Mouse (Mus musculus) bone marrow, adult 2 months (tissue): ENCODE results near the gene Gm7138. TPM values are rescaled to one million over a fixed set of nuclear protein-coding genes. Genes with fewer than 3 reads are reported as not detected.
"Not testable (repeated sequence)": the region's sequence is repeated elsewhere in the genome, so short reads cannot be mapped to it uniquely, and the experiment has no call there.

Source experiments
- H3K27ac ChIP-seq: fragments of 200-500 bp; 2 replicates; pipeline ENCODE4 v1.5.1; 2012; ENCODE audit warnings: low read depth, mild to moderate bottlenecking, control low read depth, inconsistent platforms, low read length; ENCODE audit not compliant: control insufficient read depth, poor library complexity, insufficient read depth
- H3K4me1 ChIP-seq: fragments of 200-500 bp; 2 replicates; pipeline ENCODE4 v1.6.1; 2011; ENCODE audit warnings: low read length; ENCODE audit not compliant: control insufficient read depth, insufficient read depth
- H3K4me3 ChIP-seq: fragments of 200-500 bp; replicated peaks from 2 replicates; pipeline ENCODE3; 2011; ENCODE audit warnings: mild to moderate bottlenecking, low read depth, low read length, control low read depth; ENCODE audit not compliant: control insufficient read depth
- CTCF ChIP-seq: fragments of 200-500 bp; IDR thresholded peaks from 2 replicates; pipeline ENCODE4 v1.5.1; 2011; ENCODE audit warnings: low read length, control low read depth; ENCODE audit not compliant: control insufficient read depth, insufficient read depth
- POLR2A ChIP-seq: fragments of 200-500 bp; IDR thresholded peaks from 2 replicates; pipeline ENCODE4 v1.6.1; 2011; ENCODE audit warnings: low read depth, mild to moderate bottlenecking, control low read depth, low read length, borderline replicate concordance; ENCODE audit not compliant: control insufficient read depth
- WGBS: fragments of 180-500 bp; shearing (Covaris S2); methylation state at CpG from one replicate; pipeline ENCODE4 v1.1.7; 2018; 5-methylcytosine and 5-hydroxymethylcytosine counted together
- polyA plus RNA-seq: library from polyadenylated mRNA; stranded (reverse); fragments of >200 nt; gene quantifications from 2 replicates; pipeline ENCODE4 v1.2.4, GENCODE M21; 2011; ENCODE audit warnings: low replicate concordance; ENCODE audit not compliant: missing spikeins, insufficient read depth, insufficient read length

The Gm7138 gene
- polyA plus RNA-seq, 1 experiment, result not detected

GRCm38 (mm10) chr10:77753448-77753847 is 23.3 kb downstream of the Gm7138 start:
- TF ChIP-seq CTCF (no peak), POLR2A (no peak)
- no peaks in the 10 kb centered on the region for H3K4me1 ChIP-seq
- no peak overlapping the region for H3K4me3 ChIP-seq
- H3K27ac ChIP-seq, result no peak overlapping the region

DNA sequence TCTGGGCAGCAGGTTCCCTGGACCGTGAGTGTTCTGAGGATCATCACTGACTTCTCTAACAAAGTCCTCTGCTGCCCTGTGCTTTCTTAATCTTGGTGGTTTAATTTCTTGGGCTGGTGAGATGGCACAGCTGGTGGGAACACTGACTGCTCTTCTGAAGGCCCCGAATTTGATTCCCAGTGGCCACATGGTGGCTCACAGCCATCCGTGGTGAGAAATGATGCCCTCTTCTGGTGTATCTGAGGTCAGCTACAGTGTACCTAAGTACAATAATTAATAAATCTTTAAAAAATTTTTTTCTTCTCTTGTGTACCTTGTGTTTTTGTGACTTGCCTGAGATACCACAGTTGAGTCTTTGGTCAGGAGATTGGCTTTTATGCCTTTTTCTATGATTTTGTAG is 24.4 kb downstream of the Gm7138 start:
- H3K27ac ChIP-seq, H3K4me3 ChIP-seq, H3K4me1 ChIP-seq: not testable (repeated sequence)
- 52% methylated on average over 3 of the region's 3 CpGs for WGBS

GRCm38 (mm10) chr10:77751254-77751653 is 25.5 kb downstream of the Gm7138 start, which contains the start of gene Gm9736:
Gene Gm9736 (minus strand): TSS chr10:77751354.
- 58% methylated on average over 1 of the region's 1 CpGs for WGBS
- H3K4me1 ChIP-seq, H3K27ac ChIP-seq, H3K4me3 ChIP-seq: not testable (repeated sequence)

DNA sequence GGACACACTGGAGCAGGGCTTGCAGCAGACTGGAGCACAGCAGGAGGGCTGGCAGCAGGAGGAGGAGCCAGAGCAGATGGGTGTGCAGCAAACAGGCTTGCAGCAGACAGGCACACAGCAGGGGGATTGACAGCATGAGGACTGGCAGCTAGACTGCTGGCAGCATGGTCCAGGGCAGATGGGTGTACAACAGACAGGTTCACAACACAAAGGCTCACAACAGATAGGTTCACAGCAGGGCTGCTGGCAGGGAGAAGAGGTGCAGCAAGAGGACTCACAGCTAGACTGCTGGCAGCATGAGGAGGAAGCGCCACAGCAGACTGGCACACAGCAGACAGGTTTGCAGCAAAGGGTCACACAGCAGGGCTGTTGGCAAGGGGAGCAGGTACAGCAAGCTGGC is 26.1 kb downstream of the Gm7138 start:
- H3K4me1 ChIP-seq, H3K4me3 ChIP-seq, H3K27ac ChIP-seq: not testable (repeated sequence)
- WGBS, result 75% methylated on average over 1 of the region's 1 CpGs

DNA sequence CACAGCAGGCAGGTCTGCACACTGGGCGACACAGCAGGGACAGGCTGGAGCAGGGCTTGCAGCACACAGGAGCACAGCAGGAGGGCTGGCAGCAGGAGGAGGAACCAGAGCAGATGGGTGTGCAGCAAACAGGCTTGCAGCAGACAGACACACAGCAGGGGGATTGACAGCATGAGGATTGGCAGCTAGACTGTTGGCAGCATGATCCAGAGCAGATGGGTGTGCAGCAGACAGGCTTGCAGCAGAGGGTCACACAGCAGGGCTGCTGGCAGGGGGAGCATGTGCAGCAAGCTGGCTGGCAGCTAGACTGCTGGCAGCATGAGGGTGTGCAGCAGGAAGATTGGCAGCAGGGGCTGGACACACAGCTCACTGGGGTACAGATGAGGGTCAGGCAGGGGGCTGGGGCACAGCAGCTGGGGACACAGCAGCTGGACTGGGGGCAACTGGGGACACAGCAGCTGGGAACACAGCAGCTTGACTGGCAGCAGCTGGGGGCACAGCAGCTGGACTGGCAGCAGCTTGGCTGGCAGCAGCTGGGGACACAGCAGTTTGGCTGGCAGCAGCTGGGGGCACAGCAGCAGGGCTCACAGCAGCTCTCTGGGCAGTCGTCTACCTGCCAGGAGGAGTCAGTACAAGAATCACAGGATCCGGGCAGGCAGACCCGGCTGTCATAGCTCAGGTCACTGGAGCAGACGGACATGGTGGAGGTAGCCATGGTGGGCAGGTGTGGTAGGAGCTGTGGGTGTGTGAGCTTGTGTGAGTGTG is 34.6 kb downstream of the Gm7138 start, which contains the start of gene Gm18596:
Gm18596 (minus strand) TSS at position 715 of the 765 bp plus-strand sequence.
- H3K4me1 ChIP-seq, H3K4me3 ChIP-seq, H3K27ac ChIP-seq: not testable (repeated sequence)
- 59% methylated on average over 5 of the region's 5 CpGs for WGBS

- Histone ChIP-seq H3K4me1 (no peaks in the 10 kb centered on the region), H3K4me3 (no peak overlapping the region), H3K27ac (no peak overlapping the region)
- 47% methylated on average over 4 of the region's 4 CpGs for WGBS
- no peak for TF ChIP-seq CTCF
- TF ChIP-seq POLR2A, result no peak
Measured at GRCm38 (mm10) chr10:77738929-77739328, 37.8 kb downstream of the Gm7138 start.

- Histone ChIP-seq H3K4me1 (no peaks in the 10 kb centered on the region), H3K4me3 (no peak overlapping the region), H3K27ac (no peak overlapping the region)
- TF ChIP-seq CTCF (no peak), POLR2A (no peak)
- 76% methylated on average over 1 of the region's 1 CpGs for WGBS
Measured at GRCm38 (mm10) chr10:77735928-77736327, 40.8 kb downstream of the Gm7138 start.

GRCm38 (mm10) chr10:77729241-77729640 is 47.5 kb downstream of the Gm7138 start:
- WGBS, result 53% methylated on average over 4 of the region's 4 CpGs
- H3K4me1 ChIP-seq, result no peaks in the 10 kb centered on the region
- H3K27ac ChIP-seq, result no peak overlapping the region
- H3K4me3 ChIP-seq, result no peak overlapping the region
- TF ChIP-seq POLR2A, result no peak
- TF ChIP-seq CTCF, result peak; percentile 66

GRCm38 (mm10) chr10:77728280-77728679 is 48.5 kb downstream of the Gm7138 start:
- no peak overlapping the region for H3K4me3 ChIP-seq
- H3K4me1 ChIP-seq, result no peaks in the 10 kb centered on the region
- 64% methylated on average over 4 of the region's 4 CpGs for WGBS
- no peak for TF ChIP-seq CTCF
- TF ChIP-seq POLR2A, result no peak
- no peak overlapping the region for H3K27ac ChIP-seq

Other genes with a start within 250 kb of the Gm7138 start
- gene Itgb2, start 246.7 kb downstream of the Gm7138 start, polyA plus RNA-seq, result 27.2 and 69.1 TPM in 2 replicates
- 38.1 and 67.0 TPM in 2 replicates for gene Pttg1ip, start 195.2 kb downstream of the Gm7138 start, polyA plus RNA-seq
- gene Sumo3, start 170.8 kb downstream of the Gm7138 start, polyA plus RNA-seq, result 69.9 and 76.0 TPM in 2 replicates
- gene Gm49325, start 170.7 kb downstream of the Gm7138 start, polyA plus RNA-seq, result not detected in 2 replicates
- gene Ube2g2, start 154.7 kb downstream of the Gm7138 start, polyA plus RNA-seq, result 21.5 and 35.5 TPM in 2 replicates
- gene Tspear, start 90.4 kb downstream of the Gm7138 start, polyA plus RNA-seq, result not detected in 2 replicates
- gene Gm19402, start 86.2 kb downstream of the Gm7138 start, polyA plus RNA-seq, result not detected in 2 replicates
- not detected in 2 replicates for gene Gm9508, start 79.7 kb downstream of the Gm7138 start, polyA plus RNA-seq
- not detected in 2 replicates for gene Gm10272, start 70.3 kb downstream of the Gm7138 start, polyA plus RNA-seq
- gene Gm10024, start 65.5 kb downstream of the Gm7138 start, polyA plus RNA-seq, result not detected in 2 replicates
- not detected in 2 replicates for gene Gm10142, start 61.1 kb downstream of the Gm7138 start, polyA plus RNA-seq
- gene Krtap12-1, start 56.3 kb downstream of the Gm7138 start, polyA plus RNA-seq, result not detected in 2 replicates
- gene Gm10100, start 50.5 kb downstream of the Gm7138 start, polyA plus RNA-seq, result not detected in 2 replicates
- gene Gm18596, start 34.3 kb downstream of the Gm7138 start, polyA plus RNA-seq, result not detected in 2 replicates
- gene Gm9736, start 25.6 kb downstream of the Gm7138 start, polyA plus RNA-seq, result not detected in 2 replicates
- not detected in 2 replicates for gene Gm3233, start 17.3 kb downstream of the Gm7138 start, polyA plus RNA-seq
- not detected in 2 replicates for gene Gm3238, start 5.6 kb downstream of the Gm7138 start, polyA plus RNA-seq
- not detected in 2 replicates for gene Gm3250, start 5.6 kb upstream of the Gm7138 start, polyA plus RNA-seq
- gene Gm7137, start 11.3 kb upstream of the Gm7138 start, polyA plus RNA-seq, result not detected in 2 replicates
- gene Gm9639, start 18.1 kb upstream of the Gm7138 start, polyA plus RNA-seq, result not detected in 2 replicates
- not detected in 2 replicates for gene Gm19668, start 22.2 kb upstream of the Gm7138 start, polyA plus RNA-seq
- gene Gm9507, start 34.9 kb upstream of the Gm7138 start, polyA plus RNA-seq, result not detected in 2 replicates
- not detected in 2 replicates for gene Gm2696, start 37.7 kb upstream of the Gm7138 start, polyA plus RNA-seq
- gene Krtap10-4, start 50.2 kb upstream of the Gm7138 start, polyA plus RNA-seq, result not detected in 2 replicates
- not detected in 2 replicates for gene Krtap10-10, start 59.0 kb upstream of the Gm7138 start, polyA plus RNA-seq
- not detected in 2 replicates for gene Gm36176, start 69.9 kb upstream of the Gm7138 start, polyA plus RNA-seq
- gene Gm10318, start 75.9 kb upstream of the Gm7138 start, polyA plus RNA-seq, result not detected in 2 replicates
- gene Gm3285, start 85.0 kb upstream of the Gm7138 start, polyA plus RNA-seq, result not detected in 2 replicates
- 0.70 TPM in 1 of 2 replicates, not detected in the other for gene Lrrc3, start 125.6 kb upstream of the Gm7138 start, polyA plus RNA-seq
- 19.2 and 53.7 TPM in 2 replicates for gene Trpm2, start 193.6 kb upstream of the Gm7138 start, polyA plus RNA-seq
- gene 1810043G02Rik, start 201.6 kb upstream of the Gm7138 start, polyA plus RNA-seq, result 4.4 and 5.8 TPM in 2 replicates
- gene Pfkl, start 233.1 kb upstream of the Gm7138 start, polyA plus RNA-seq, result 8.0 and 13.3 TPM in 2 replicates